Comparison of ENCODE assay signal across 15 mouse cellular contexts in the genomic region with DNA sequence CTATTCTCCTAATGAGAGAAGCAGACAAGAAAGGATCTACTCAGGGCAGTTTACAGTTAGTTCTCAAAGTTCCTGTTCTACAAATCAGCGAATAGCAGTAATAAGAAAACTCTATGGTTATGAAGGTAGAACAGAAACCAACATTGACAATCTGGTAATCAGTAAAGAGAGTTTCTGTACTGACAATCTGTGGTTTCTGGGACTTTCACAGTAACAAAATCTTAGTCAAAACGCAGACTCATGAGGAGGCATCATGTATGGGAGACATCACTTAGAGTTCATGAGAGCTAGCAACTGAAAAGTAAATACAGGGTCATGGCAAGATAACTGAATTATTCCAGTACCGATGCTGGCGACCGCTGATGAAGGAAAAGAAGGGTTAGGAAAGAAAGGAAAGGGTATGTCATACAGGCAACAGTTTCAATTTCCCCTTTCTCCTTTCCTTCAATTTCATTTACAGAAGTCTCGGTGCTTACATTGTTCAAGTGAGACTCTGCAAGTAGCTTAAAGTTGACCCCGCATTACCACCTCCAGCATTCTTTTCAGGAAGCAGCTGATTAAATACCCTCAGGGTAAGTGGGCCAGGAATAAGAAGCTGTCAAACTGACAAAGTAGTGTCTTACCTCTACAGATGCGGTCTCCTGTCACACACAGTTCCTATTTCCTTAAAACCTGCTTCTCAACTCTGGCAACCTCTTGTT.
DNase-seq lines count a peak whose midpoint lies in the region; ATAC-seq lines count a peak whose summit lies in the region.
"Had no signal": no experiment of that assay in that cellular context is flagged by ENCODE, and none has a peak within 500 bp of the region (broad histone marks: within the 10 kb centered on the region; RNA-seq: fewer than 3 reads in every experiment).

No protein-coding gene starts in this region.

- intact Hi-C loops in left cerebral cortex, postnatal 36 days (cut with DNase I) = no loop called here

- peak; percentile 69 for DNase-seq in A20 (ENCODE audit: low read depth, low spot score)
- peak; percentile 21 for DNase-seq in CD4-positive helper T cell, adult 2 months (ENCODE audit: low read depth, low spot score)
- DNase-seq in testis, postnatal 14 days (ENCODE audit: low spot score) = no peak
- no peak for DNase-seq in retina, embryonic 14.5 days (ENCODE audit: low spot score)
- no peak for DNase-seq in left cerebral cortex, postnatal 36 days (ENCODE audit: low spot score in 2 of 2)
- DNase-seq: adrenal gland, postnatal 10 days; cerebellum, postnatal 10 days; gastrocnemius, adult 2 months; heart, postnatal 4 days; kidney, adult 18-20 months; liver; lung, postnatal 4 days had no signal

- ATAC-seq in common myeloid progenitor, adult 5-6 weeks (replicated peaks; ENCODE audit: low read depth, poor library complexity, severe bottlenecking) = peak; percentile 78
- peak; percentile 80 for ATAC-seq in megakaryocyte, adult 5-6 weeks (ENCODE audit: poor library complexity, severe bottlenecking)
- ATAC-seq: hindbrain, embryonic 16.5 days had no signal

Comparison
In these comparisons a context has a peak if more than half of its experiments do, and no peak if none do; other contexts are left out.
1. DNase-seq: peak in A20 (single experiment) and CD4-positive helper T cell, adult 2 months (single experiment); none in testis, postnatal 14 days (single experiment), retina, embryonic 14.5 days (single experiment) and left cerebral cortex, postnatal 36 days (0 of 2).